ENCODE assay signal across 8 mouse cellular contexts in genomic region chr15:21407324-21408044, GRCm38 (mm10).
DNase-seq lines count a peak whose midpoint lies in the region; ATAC-seq and TF ChIP-seq lines count a peak whose summit lies in the region.

No protein-coding gene starts in this region.

- H3K9ac ChIP-seq in heart, adult 2 months (ENCODE audit: low read depth, low read length) = no peak overlapping the region
- H3K9ac ChIP-seq in heart, embryonic 11.5 days (ENCODE audit: low read depth, low read length) = no peak overlapping the region
- no peak overlapping the region for H3K9ac ChIP-seq in neural tube, embryonic 11.5 days (ENCODE audit: low read length)
- H3K9ac ChIP-seq in hindbrain, embryonic 13.5 days = no peak overlapping the region

- TF ChIP-seq CTCF in heart, adult 2 months (IDR thresholded peaks at IDR 0.05) = peak; percentile 79
- TF ChIP-seq CTCF in lung, adult 2 months (IDR thresholded peaks at IDR 0.05; ENCODE audit: insufficient read depth, low read length) = no peak

- ATAC-seq in heart, embryonic 11.5 days (replicated peaks; ENCODE audit: insufficient number of reproducible peaks, low FRiP score, low TSS enrichment) = no peak
- peak; percentile 81 for ATAC-seq in neural tube, embryonic 11.5 days (ENCODE audit: insufficient read depth, low FRiP score, low TSS enrichment)
- ATAC-seq in hindbrain, embryonic 13.5 days (ENCODE audit: low FRiP score) = peak; percentile 57; the same call in 1 of the 2 replicates

- no peaks in the 10 kb centered on the region for H3K27me3 ChIP-seq in heart, adult 2 months (ENCODE audit: control insufficient read depth, insufficient read depth, low read length)
- H3K27me3 ChIP-seq in heart, embryonic 11.5 days (ENCODE audit: control insufficient read depth, insufficient read depth, low read length) = no peaks in the 10 kb centered on the region
- H3K27me3 ChIP-seq in neural tube, embryonic 11.5 days (ENCODE audit: control insufficient read depth, insufficient read depth, low read length) = no peaks in the 10 kb centered on the region
- no peaks in the 10 kb centered on the region for H3K27me3 ChIP-seq in hindbrain, embryonic 13.5 days

- TF ChIP-seq EP300 in heart, adult 2 months (IDR thresholded peaks at IDR 0.05; ENCODE audit: insufficient read depth, low read depth, low read length) = no peak

- no peak overlapping the region for H3K4me3 ChIP-seq in heart, adult 2 months
- no peak overlapping the region for H3K4me3 ChIP-seq in heart, embryonic 11.5 days (ENCODE audit: low read depth, low read length)
- H3K4me3 ChIP-seq in neural tube, embryonic 11.5 days (ENCODE audit: low read depth, low read length) = no peak overlapping the region
- no peak overlapping the region for H3K4me3 ChIP-seq in hindbrain, embryonic 13.5 days
- H3K4me3 ChIP-seq in lung, adult 2 months (replicated peaks; ENCODE audit: extremely low read depth, low read depth, low read length) = no peak overlapping the region

- 63% methylated on average over 2 of the region's 2 CpGs for WGBS in heart, adult 2 months
- 65% methylated on average over 2 of the region's 2 CpGs for WGBS in heart, embryonic 11.5 days (ENCODE audit: insufficient replicate concordance)
- 70% methylated on average over 2 of the region's 2 CpGs for WGBS in neural tube, embryonic 11.5 days
- WGBS in hindbrain, embryonic 13.5 days = 80% methylated on average over 2 of the region's 2 CpGs
- WGBS in lung, adult 2 months = 59% methylated on average over 2 of the region's 2 CpGs

- H3K4me1 ChIP-seq in heart, adult 2 months (ENCODE audit: control insufficient read depth, insufficient read depth, low read length) = no peaks in the 10 kb centered on the region
- no peaks in the 10 kb centered on the region for H3K4me1 ChIP-seq in heart, embryonic 11.5 days (ENCODE audit: control insufficient read depth, insufficient read depth, low read length)
- H3K4me1 ChIP-seq in neural tube, embryonic 11.5 days (ENCODE audit: control insufficient read depth, insufficient read depth, low read length) = no peaks in the 10 kb centered on the region
- H3K4me1 ChIP-seq in hindbrain, embryonic 13.5 days (replicated peaks) = no peaks in the 10 kb centered on the region
- no peaks in the 10 kb centered on the region for H3K4me1 ChIP-seq in lung, adult 2 months (ENCODE audit: control insufficient read depth, insufficient read depth, low read length)

- no peak overlapping the region for H3K4me2 ChIP-seq in heart, embryonic 11.5 days
- H3K4me2 ChIP-seq in neural tube, embryonic 11.5 days (ENCODE audit: low read depth) = no peak overlapping the region
- H3K4me2 ChIP-seq in hindbrain, embryonic 13.5 days = no peak overlapping the region

- H3K36me3 ChIP-seq in heart, adult 2 months (ENCODE audit: control insufficient read depth, insufficient read depth, low read length) = no peaks in the 10 kb centered on the region
- H3K36me3 ChIP-seq in heart, embryonic 11.5 days (ENCODE audit: control insufficient read depth, insufficient read depth, low read length) = no peaks in the 10 kb centered on the region
- H3K36me3 ChIP-seq in neural tube, embryonic 11.5 days (ENCODE audit: control insufficient read depth, insufficient read depth, low read length) = no peaks in the 10 kb centered on the region
- no peaks in the 10 kb centered on the region for H3K36me3 ChIP-seq in hindbrain, embryonic 13.5 days

- no peaks in the 10 kb centered on the region for H3K79me2 ChIP-seq in heart, adult 2 months (replicated peaks; ENCODE audit: control insufficient read depth, insufficient read depth, low read length)

- no peaks in the 10 kb centered on the region for H3K9me3 ChIP-seq in heart, embryonic 11.5 days (replicated peaks; ENCODE audit: control insufficient read depth, low read length)
- H3K9me3 ChIP-seq in neural tube, embryonic 11.5 days (ENCODE audit: control insufficient read depth, low read length) = no peaks in the 10 kb centered on the region
- H3K9me3 ChIP-seq in hindbrain, embryonic 13.5 days = no peaks in the 10 kb centered on the region

- intact Hi-C loops in heart, adult 2 months (cut with DNase I) = loop anchor here (10.0 kb wide), 1 partner anchor 1283 kb away; no protein-coding TSS in a partner anchor

- DNase-seq in heart, adult 2 months = no peak
- DNase-seq in neural tube, embryonic 11.5 days (ENCODE audit: low spot score) = no peak
- no peak for DNase-seq in neural tube, embryonic 10.5 days (ENCODE audit: extremely low spot score, low spot score)
- peak; percentile 16 for DNase-seq in retina, adult 2 months (ENCODE audit: low read depth, low spot score)
- DNase-seq in thymus, postnatal 36 days = no peak
- DNase-seq in lung, adult 2 months = no peak

- H3K27ac ChIP-seq in heart, adult 2 months = no peak overlapping the region
- no peak overlapping the region for H3K27ac ChIP-seq in heart, embryonic 11.5 days (ENCODE audit: low read depth, low read length)
- no peak overlapping the region for H3K27ac ChIP-seq in neural tube, embryonic 11.5 days (ENCODE audit: low read depth, low read length)
- H3K27ac ChIP-seq in hindbrain, embryonic 13.5 days = no peak overlapping the region

- no peak for TF ChIP-seq POLR2A in heart, adult 2 months (IDR thresholded peaks at IDR 0.05; ENCODE audit: insufficient read depth, low read depth, low read length)
- TF ChIP-seq POLR2A in lung, adult 2 months (IDR thresholded peaks at IDR 0.05; ENCODE audit: borderline replicate concordance, extremely low read depth, low read depth, low read length) = no peak
